Mouse (Mus musculus) lung, postnatal 25 days (tissue): ENCODE measurements at regions not wholly inside any gene's neighbourhood (a gene's known extent, or its start where the extent isn't known, plus 50 kb on each side); places are given as distances from the start of the nearest gene placed in this dataset.

Experiments used
- DNase-seq: peaks from one replicate; pipeline ENCODE4 v3.0.0; 2022; ENCODE audit warnings: low spot score

DNA sequence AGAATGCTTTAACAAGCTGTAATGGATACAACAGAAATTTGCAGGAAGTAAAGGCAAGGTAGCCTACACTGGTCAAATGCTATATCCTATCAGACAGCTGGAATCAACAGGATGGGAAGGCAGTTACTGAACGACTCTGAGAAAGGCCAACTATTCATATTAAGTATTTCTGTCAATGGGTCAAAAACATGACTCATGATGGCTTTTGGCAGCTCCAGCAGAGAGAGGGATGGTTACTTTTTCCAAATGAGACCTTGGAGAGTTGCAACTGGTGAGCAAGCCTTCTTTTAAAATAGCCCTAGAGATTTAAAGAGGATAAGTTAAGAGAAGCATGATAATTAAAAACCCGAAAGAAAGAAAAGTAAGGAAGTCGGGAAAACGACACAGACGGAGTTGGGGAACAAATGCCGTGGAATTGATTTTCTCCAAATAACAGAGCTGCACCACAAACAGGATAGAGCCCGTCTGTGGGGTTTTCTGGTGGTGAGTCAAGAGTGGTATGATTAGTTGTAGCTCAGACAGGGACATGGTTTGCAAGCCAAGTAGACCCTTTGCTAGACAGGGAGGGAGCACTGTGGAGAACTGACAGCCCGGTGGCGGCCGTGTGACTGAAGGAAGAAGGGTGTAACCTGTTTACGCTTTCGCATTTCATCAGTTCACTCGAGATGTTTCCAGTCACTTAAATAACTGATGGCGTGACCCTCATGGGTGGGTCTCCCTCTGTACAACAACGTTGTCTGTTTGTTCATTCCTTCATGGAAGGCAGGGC, 3638.1 kb upstream of the Gm7489 start:
- no peak for DNase-seq

DNA sequence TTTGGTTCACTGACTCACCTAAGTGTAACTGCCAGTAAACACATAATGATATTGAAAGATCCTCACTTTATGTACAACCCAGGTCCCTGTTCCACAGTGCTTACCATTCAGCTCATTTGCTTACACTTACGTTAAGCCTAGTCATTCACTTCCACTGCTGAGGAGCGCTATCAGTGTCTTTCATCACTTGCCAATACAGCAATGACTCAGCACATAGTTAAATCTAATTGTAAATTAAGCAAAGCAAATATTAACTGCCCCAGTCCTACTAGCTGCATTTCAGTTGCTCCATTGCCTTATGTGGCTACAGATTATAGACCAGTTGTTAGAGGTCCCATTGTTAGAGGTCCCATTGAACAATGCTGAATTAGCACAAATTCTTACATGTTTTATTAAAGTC, 3624.6 kb upstream of the Gm7489 start:
- no peak for DNase-seq

DNA sequence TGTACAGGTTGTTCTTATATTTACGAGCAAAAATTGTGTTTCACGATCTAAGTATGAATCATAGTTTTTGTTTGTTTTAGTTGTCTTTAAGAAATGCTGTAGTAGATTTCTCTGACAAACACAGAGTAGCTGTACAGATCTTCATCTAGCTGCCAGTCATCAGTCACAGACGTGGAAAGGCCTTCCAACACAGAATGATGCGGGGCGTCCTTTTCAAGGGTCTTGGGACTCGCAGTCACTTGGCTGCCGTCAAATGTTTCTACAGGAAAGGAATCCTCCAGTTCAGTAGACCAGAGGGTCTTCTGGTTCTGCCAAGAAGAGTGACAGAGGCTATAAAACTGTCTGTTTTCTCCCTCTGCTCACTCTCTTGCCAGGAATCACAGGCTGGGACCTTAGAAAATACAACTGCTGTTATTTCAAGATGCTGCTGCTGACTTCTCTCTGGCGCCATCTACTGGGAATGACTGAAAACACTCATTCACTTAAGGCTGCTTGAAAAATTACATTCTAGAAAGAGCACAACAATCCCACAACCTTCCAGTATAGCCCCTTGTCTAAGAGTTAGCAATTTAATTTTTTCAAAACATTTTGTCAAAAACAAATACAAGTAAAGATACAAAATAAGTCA, 3623.3 kb upstream of the Gm7489 start:
- DNase-seq: peak; percentile 34

DNA sequence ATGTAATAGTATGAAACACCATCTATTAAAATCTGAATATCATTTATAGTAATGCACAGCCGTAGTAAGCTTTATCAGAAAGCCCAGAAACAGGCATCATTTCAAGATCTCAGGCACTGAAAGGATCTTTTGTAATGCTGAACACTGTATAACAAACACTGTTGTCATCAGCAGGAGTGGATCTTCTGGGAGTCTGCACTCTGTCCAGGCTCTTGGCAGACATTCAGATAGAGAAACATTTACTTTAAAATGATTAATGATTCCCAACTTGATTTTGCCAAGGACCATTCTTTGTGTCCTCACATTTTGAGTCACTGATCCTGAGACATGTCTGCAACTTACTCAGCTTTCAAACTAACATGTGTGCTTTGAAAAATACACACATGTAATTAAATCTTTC, 3617.2 kb upstream of the Gm7489 start:
- no peak for DNase-seq

DNA sequence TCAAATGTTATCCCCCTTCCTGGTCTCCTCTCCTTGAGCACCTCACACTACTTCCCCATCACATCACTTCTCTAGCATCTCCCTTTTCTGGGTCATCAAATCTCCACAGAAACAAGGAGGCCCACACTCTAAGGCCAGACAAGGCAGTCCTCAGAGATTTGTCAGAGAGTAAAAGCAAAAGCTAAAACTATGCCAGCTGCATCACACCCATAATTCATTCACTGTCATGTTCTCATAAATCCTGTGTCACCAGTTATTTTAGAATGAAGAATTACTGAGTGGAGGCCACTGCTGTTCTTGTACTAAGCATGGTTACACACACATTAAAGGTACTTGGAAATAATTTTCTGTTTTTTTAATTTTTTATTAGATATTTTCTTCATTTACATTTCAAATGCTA, 3613.1 kb upstream of the Gm7489 start:
- DNase-seq: no peak

DNA sequence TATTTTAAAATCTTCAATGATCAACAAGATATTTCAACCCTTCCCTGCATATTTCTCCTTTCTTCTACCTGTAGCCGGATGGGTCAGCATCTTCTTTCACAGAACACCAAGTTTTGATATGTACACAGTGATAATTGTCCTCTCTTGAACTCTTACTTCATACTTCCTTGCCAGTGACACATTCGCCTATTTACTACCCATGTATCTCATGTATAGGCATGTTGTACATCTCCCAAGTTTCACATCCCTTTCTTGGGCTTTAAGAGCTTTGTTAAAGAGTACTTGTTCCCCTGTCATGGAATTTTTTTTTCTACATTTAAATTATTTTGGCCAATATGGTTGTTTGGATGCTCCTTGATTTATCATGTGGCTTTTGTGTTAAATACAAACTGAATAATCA, 3602.1 kb upstream of the Gm7489 start:
- DNase-seq: no peak

DNA sequence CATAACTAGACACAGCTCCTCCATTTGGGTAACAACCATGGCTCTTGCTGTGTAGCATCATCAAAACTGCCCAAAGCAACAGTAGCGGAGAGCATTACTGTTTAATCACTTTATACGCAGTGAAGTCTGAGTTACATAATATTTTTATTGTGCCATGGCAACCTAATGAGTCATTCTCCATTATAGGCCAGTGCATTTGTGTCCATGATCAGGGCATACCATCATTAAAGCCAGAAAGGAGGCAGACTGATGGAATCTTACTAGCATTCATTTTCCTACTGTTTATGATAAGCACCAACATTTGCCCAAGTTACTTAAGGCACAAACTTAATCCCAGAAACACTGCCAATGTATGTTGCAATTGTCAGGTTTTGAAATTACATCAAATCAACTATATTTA, 3601.2 kb upstream of the Gm7489 start:
- DNase-seq: no peak

DNA sequence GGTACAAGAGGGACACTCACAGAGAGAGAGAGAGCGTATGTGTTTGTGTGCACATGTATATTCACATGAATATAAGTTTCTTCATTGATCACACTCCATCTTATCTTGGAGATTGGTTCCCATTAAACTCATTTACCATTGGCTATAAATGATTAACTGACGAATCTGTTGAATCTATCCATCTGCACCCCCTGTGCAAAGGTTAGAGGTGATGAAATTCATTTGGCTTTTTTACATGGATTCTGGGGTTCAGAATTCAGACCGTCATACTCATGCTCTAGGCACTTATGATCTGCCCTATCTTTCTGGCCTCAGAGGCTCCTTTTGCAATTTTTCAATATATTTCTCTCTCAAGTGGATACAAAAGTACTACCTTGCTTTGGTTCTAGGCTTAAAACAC, 3582.9 kb upstream of the Gm7489 start:
- no peak for DNase-seq

DNA sequence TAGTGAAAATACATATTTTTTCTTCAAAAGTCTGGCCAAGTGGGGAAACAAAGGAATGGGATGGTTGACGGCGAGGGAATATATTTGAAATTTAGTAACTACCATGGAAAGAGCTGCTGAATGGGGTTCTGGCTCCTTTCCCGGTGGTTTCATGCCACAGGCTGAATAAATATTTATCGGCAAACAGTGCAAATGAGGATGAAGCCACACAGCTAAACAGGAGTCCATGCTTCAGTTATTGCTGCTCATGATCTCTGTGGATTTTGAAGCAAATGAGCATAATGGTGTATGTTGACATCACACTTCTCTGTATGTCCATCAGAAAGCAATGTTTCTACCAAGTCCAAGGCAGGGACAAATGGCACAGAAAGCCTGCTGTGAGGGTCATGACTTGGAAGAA, 3580.6 kb upstream of the Gm7489 start:
- no peak for DNase-seq

DNA sequence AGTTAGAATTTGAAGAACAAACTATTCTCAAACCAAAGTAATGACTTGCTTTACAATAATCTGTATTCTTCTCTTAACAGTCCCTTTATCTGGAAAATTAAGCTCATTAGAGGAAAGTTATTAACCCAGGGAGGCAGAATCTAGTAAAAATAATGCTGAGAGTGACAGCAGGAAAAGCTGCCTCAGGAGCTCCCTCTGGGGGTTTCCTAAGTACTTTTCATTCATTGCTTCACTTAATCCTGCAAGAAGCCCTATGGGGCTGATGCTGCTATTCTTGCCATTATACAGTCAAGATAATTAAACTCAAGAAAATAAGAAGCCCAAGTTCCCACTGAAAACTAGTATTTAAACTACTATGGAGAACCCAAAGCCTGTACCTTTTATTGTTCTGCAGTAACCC, 3563.9 kb upstream of the Gm7489 start:
- no peak for DNase-seq

DNA sequence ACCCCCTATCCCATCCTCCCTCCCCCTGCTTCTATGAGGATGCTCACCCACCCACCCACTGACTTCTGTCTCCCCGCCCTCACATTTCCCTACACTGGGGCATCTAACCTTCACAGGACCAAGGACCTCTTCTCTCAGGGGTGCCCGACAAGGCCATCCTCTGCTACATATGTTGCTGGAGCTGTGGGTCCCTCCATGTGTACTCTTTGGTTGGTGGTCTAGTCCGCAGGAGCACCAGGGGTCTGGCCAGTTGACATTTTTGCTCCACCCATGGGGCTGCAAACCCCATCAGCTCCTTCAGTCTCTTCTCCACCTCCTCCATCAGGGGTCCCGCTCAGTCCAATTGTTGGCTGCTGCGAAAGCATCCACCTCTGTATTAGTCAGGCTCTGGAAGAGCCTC, 3539.2 kb upstream of the Gm7489 start:
- no peak for DNase-seq

DNA sequence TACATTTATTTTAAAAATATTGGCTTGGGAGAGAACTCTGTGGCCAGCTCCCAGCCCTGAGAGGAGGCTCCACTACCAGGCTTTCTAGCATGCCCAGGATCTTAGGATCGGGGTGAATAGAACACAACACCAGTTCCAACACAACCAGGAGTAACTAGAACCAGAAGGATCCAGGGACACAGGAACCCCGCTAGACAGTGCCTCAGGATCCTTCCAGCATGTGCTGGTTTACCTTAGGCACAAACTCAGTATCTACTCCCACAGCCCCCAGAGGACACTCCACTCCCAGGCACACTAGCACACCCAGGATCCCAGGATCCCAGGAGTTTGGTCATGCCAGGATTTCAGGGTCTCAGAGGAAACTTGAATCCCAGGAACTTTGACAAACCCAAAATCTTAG, 3537.8 kb upstream of the Gm7489 start:
- no peak for DNase-seq

DNA sequence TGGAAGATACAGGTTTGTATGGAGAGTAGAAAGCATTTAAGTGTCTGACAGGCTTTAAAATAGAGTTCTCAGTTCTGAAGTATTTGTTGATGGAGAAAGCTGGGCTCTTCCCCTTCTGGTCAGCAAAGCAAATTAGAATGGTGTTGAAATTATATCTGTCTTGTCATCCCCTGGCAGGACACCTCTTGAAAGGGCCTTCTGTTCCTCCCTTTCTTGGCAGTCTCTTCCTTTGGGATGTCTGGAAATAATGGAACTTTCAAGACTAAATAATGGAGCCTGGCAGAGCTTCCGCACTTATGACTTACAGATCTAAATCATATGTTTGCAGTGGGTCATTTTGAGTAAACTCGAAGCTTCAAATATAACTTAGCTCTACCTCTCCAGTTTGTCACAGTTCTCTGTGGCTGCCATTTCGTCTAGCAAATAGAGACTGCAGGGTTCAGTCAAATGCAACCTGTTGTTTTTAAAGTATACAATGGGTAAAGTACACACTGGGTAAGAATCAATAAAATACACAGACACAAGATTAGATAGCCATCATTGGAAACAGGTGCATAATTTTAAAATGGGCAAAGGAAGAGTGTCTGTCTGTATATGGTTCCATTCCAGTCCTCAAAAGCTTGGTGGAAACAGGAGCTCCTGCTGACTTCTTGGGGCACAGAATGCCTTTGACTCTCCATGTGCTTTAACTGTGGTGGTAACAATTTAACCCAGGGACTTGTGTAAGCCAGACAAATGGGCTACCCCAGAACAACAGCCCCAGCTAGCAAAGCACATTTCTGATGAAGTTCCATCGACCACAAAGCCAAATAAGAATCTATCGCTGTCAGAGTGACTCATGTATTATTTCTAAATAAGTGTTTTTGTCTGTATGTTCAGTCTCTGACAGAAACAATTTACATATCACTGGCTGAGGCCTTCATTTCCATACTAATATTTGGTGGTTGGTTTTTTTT, 3524.4 kb upstream of the Gm7489 start:
- DNase-seq: no peak

DNA sequence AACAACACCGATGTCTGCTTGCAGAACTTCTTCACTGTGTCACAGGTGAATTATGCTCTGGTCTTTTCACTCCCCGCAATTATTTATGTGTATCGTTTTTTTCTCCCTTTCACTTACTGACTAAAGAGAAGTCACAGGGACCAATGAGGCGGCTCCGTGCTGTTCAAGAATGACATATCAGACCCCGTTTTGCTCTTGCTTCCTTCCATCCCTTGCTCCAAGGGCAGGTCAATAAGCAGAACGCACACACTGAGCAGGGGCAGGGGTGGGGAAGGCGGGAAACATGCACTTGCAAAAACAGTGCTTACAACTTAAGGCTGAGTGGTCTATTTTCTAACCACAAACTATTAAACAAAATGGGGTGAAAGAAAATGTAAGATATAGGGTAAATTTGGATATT, 3523.4 kb upstream of the Gm7489 start:
- no peak for DNase-seq

DNA sequence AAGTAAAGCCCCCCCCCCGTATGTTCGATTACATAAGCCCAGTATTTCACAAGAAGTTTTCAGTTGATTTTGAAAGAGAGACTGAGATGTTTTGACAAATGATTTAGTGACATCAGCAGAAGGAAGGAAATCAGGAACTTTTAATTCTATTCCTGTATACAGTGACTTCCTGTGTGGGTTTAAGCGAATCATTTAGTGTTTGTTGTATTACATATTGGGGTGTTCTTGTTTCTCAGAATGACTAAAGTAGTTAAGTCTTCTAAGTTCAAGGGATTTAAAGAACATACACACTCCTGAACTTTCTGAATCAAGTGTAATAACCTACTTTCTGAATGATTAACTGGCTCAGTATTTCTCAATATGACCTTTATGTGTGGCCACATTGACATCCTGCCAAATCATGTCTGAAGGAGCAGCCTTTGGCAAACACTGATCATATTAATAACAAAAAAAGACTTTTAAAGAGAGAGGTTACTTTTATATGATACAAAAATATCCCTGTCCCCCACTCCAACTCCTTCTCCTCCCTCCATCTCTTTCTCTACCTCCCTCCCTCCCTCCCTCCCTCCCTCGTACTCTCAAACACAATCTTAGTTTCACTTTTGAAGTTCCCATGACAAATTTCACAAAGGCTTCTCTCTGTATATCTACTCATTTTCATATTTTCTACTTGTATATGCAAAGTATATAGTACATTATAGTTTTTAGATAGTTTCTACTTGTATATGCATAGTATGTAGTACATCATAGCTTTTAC, 3522.8 kb upstream of the Gm7489 start:
- DNase-seq: peak; percentile 36

DNA sequence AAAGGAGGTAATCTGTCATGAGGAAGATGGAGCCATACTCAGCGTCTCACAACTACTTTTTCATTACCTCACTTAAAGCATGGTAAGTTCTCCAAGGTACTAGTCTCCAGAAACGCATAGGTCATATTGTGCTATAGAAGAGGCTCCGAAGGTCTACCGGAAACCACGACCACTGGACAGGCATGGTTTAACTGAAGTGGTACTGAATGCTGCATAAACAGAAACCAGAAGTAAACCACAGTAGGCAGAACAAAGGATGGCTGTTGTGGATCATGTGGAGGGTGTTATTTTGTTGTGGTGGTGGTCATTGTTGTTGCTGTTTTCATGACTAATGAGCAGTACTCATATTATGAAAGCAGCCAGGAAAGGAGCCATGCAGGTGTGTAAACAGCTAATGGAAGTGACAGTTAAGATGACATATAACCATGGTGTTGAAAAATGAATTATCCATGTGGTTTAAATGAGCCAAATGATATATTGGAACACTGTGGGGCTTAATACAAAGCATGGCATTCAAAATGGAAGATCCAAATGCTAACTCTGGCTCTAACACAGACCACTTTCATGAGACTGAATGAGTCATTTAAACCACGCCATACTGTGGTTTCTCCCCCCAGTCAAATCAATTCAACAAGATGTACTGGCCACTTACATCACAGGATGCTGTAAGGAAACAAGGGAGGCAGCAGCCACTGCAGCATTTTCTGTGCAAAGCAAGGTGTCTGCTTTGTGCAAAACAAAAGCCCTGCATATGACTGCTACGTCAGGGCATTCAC, 3484.5 kb upstream of the Gm7489 start:
- no peak for DNase-seq

DNA sequence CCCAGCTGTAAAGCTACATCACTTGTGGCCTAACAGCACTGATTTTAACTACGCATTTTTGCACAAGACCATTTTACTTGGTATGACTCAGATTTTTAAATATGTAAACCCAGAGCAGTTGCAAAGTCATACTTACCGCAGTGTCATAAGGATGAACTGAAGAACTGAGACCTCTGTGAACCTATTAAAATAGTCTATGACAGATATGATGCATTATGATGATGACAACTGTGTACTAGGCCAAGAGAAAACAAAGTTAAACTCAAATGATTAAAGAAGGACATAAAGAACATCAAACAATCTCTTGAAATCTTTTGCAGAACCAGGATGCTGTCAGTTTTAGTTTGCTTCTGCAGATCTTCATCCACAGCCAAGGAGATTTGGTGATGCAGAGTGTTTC, 3483.3 kb upstream of the Gm7489 start:
- DNase-seq: no peak

DNA sequence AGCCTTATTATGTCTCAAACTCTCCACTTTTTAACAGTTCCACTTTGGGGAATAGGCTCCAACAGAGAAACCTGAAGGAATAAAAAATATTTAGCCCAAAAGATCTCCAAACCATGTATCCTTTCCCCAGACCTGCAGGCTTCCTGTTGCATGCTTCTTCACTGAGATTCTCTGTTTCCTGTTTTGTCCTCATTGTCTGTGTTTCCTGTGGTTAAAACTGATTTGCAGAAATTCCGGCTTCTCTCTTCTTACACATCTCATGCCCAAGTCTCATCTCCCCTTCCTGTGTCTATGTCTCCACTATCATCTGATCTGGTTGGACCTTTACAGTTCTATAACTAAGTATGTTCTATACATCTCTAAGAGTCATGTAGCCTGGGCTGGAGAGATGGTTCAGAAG, 3482.2 kb upstream of the Gm7489 start:
- peak; percentile 14 for DNase-seq

DNA sequence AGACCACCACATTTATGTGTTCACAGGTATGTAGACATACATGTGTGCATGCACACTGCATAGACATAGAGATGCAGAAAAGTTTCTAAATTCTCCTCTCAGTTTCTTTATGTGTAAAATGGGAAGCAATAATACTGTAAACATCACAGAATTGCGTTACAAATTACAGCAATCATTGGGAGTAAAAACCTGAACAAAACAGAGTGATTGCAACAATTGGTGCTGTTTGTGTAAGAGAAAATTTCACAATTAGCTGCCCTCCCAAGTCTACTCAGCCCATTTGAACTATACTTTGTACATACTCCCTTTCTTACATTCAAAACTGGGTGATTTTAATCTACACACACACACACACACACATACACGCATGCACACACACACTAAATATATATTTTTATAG, 3480.8 kb upstream of the Gm7489 start:
- no peak for DNase-seq

DNA sequence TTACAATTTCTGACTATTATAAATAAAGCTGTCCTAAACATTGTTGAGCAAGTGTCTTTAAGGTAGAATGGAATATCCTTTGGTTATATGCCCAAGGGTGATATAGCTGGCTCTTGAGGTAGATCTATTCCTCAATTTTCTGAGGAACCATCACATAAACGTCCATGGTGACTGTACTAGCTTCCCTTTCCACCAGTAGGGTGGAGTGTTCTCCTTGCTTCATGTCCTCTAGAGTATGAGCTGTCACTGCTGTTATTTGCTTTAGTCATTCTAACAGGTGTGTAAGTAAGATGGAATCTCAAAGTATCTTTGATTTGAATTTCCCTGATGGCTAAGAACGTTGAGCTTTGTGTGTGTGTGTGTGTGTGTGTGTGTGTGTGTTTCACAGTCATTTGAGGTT, 3475.7 kb upstream of the Gm7489 start:
- no peak for DNase-seq

DNA sequence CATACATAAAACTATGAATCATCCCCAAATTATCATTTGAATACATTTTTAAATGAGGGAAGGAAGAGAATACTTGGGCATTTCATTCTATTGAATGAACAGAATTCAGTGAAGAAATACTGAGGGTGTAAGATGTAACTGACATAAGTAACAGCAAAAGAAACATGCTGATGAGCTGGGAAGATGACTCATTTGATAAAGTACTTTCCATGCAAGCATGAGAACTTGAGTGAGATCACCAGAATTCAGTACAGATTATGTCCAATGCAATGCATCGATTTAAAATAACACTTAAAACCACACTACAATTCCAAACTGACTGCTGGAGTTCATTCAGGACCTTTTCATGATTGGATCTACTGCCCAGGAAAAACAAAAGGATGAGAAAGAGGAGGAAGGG, 3467.1 kb upstream of the Gm7489 start:
- no peak for DNase-seq
